In the genomic region with DNA sequence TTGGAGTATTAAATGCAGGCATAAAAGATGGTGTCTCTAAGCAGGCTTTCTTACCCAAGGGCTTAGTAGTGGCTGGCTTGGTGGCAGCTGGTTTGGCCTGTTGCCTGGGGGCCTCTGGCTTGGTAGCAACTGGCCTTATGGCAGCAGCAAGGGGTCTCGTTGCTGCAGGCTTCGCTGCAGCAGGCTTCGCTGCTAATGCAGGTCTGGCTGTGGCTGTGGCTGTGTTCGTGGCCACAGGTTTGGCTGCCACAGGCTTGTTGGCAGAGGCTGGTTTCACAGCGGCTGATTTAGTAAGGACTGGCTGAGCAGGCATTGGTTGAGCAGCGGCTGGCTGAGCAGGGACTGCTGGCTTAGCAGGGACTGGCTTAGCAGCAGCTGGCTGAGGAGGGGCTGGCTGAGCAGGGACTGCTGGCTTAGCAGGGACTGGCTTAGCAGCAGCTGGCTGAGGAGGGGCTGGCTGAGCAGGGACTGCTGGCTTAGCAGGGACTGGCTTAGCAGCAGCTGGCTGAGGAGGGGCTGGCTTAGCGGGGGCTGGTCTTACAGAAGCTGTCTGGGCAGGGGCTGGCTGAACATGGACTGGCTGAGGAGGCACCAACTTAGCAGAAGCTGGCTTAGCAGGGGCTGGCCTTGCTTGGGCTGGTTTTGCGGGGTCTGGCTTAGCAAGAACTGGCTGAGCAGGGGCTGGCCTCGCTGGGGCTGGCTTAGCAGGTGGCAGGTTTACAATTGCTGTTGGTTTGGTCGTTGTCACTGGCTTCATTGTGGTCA, we compare ENCODE assay signal across 8 mouse cellular contexts.
DNase-seq lines count a peak whose midpoint lies in the region; ATAC-seq and TF ChIP-seq lines count a peak whose summit lies in the region.

No protein-coding gene starts in this region.

- no peaks in the 10 kb centered on the region for H3K27me3 ChIP-seq in kidney, adult 2 months (replicated peaks; ENCODE audit: control insufficient read depth, insufficient read depth, low read length)
- no peaks in the 10 kb centered on the region for H3K27me3 ChIP-seq in intestine, embryonic 16.5 days (replicated peaks; ENCODE audit: control insufficient read depth, insufficient read depth, low read length)
- no peaks in the 10 kb centered on the region for H3K27me3 ChIP-seq in midbrain, embryonic 15.5 days (replicated peaks)

- no peaks in the 10 kb centered on the region for H3K4me1 ChIP-seq in kidney, adult 2 months (ENCODE audit: control insufficient read depth, insufficient read depth, low read length)
- H3K4me1 ChIP-seq in intestine, embryonic 16.5 days (ENCODE audit: control insufficient read depth, insufficient read depth, low read length) = peaks cover 13% of the 10 kb centered on the region
- no peaks in the 10 kb centered on the region for H3K4me1 ChIP-seq in midbrain, embryonic 15.5 days

- no peaks in the 10 kb centered on the region for H3K36me3 ChIP-seq in kidney, adult 2 months (ENCODE audit: control insufficient read depth, insufficient read depth, low read length)
- H3K36me3 ChIP-seq in intestine, embryonic 16.5 days (ENCODE audit: control insufficient read depth, insufficient read depth, low read length) = 0 out of 2 replicates have a peak, but pooled peaks cover 3% of the 10 kb centered on the region
- H3K36me3 ChIP-seq in midbrain, embryonic 15.5 days (replicated peaks) = no peaks in the 10 kb centered on the region

- no peak overlapping the region for H3K27ac ChIP-seq in kidney, adult 2 months (ENCODE audit: insufficient read depth, low read depth, low read length)
- peak overlapping the region; percentile 77 for H3K27ac ChIP-seq in intestine, embryonic 16.5 days (ENCODE audit: low read length)
- H3K27ac ChIP-seq in midbrain, embryonic 15.5 days = peak overlapping the region; percentile 9

- 29% methylated on average over 10 of the region's 10 CpGs for WGBS in kidney, adult 2 months
- 14% methylated on average over 10 of the region's 10 CpGs for WGBS in intestine, embryonic 16.5 days
- 12% methylated on average over 10 of the region's 10 CpGs for WGBS in midbrain, embryonic 15.5 days

- DNase-seq in kidney, adult 2 months = peak; percentile 6
- DNase-seq in kidney, adult 9 months = no peak
- DNase-seq in embryo, embryonic 11 days = peak; percentile 75
- peak; percentile 62 to 71 for DNase-seq in heart, adult 18-20 months
- peak; percentile 55 for DNase-seq in thymus, postnatal 4 days

- 0 out of 2 replicates have a peak overlapping the region, but pooled peaks have one; percentile 44 for H3K9ac ChIP-seq in intestine, embryonic 16.5 days (ENCODE audit: low read depth, low read length)
- H3K9ac ChIP-seq in midbrain, embryonic 15.5 days = no peak overlapping the region

- peak; percentile 91 for ATAC-seq in intestine, embryonic 16.5 days
- peak; percentile 83 for ATAC-seq in midbrain, embryonic 15.5 days (replicated peaks)
- ATAC-seq in erythroblast, adult 5-6 weeks (replicated peaks; ENCODE audit: low FRiP score, poor library complexity, severe bottlenecking) = no peak

- no peak overlapping the region for H3K4me3 ChIP-seq in kidney, adult 2 months (ENCODE audit: insufficient read depth, low read depth, low read length)
- H3K4me3 ChIP-seq in intestine, embryonic 16.5 days (ENCODE audit: low read length) = no peak overlapping the region
- H3K4me3 ChIP-seq in midbrain, embryonic 15.5 days = no peak overlapping the region

- no peak for TF ChIP-seq POLR2A in kidney, adult 2 months (IDR thresholded peaks at IDR 0.05; ENCODE audit: low read depth, low read length)

- no peak overlapping the region for H3K4me2 ChIP-seq in intestine, embryonic 16.5 days (ENCODE audit: low read depth, low read length)
- H3K4me2 ChIP-seq in midbrain, embryonic 15.5 days = no peak overlapping the region

- no peak for TF ChIP-seq CTCF in kidney, adult 2 months (conservative IDR thresholded peaks at IDR 0.05; ENCODE audit: insufficient read depth, insufficient read length, low read depth, low read length)

- no peaks in the 10 kb centered on the region for H3K9me3 ChIP-seq in intestine, embryonic 16.5 days (ENCODE audit: control insufficient read depth, low read length)
- H3K9me3 ChIP-seq in midbrain, embryonic 15.5 days = no peaks in the 10 kb centered on the region
